Mouse (Mus musculus) CH12.LX (cell line): ENCODE results near the gene Traf3ip2.

Experiments
- CTCF ChIP-seq, 2 experiments: IDR thresholded peaks in 1 of 2; conservative IDR thresholded peaks in 1 of 2; 2 replicates each; pipeline ENCODE4 v1.5.1; 2011 to 2012; ENCODE audit warnings: low read depth in 2 of 2, low read length in 2 of 2, improper control_type of control experiment in 1 of 2, inconsistent platforms in 1 of 2, mild to moderate bottlenecking in 1 of 2, moderate library complexity in 1 of 2
- MXI1 ChIP-seq: IDR thresholded peaks from 2 replicates; pipeline ENCODE4 v1.6.1; 2011; ENCODE audit warnings: mild to moderate bottlenecking, low read depth, low read length, improper control_type of control experiment
- POLR2A ChIP-seq: IDR thresholded peaks from 2 replicates; pipeline ENCODE4 v1.6.1; 2011; ENCODE audit warnings: low read depth, mild to moderate bottlenecking, improper control_type of control experiment, low read length
- RAD21 ChIP-seq: IDR thresholded peaks from 2 replicates; pipeline ENCODE4 v1.6.1; 2011; ENCODE audit warnings: low read depth, mild to moderate bottlenecking, low read length, improper control_type of control experiment, moderate library complexity

DNA sequence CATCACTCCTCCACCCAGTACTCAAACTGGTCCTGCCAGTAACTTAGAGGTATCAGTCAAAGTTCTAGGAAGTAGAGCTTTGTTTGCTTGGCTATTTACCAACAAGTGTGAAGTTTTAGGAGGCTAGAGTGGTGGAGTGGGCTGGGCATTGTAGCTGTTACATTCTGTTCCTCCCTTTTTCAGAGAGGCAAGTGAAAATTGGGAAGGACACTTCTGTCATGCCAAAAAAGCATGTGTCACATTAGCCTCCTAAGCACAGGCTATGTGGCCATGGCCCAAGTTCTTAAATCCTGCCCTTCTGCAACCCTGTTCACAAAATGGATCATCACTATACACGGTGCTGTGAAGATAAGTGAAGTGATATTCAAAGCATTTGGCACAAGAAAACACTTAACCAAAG is 34.4 kb downstream of the Traf3ip2 start:
- TF ChIP-seq CTCF (conservative IDR thresholded peaks at IDR 0.05 in 1 of 2, IDR thresholded peaks at IDR 0.05 in 1 of 2; ENCODE audit: low read depth in 2 of 2, low read length in 2 of 2) (no peak), MXI1 (no peak), POLR2A (no peak), RAD21 (no peak)
